Mouse (Mus musculus) cerebellum, adult 11-12 months (tissue): ENCODE measurements at regions not wholly inside any gene's neighbourhood (a gene's known extent, or its start where the extent isn't known, plus 50 kb on each side); places are given as distances from the start of the nearest gene placed in this dataset.
"Not testable (repeated sequence)": the region's sequence is repeated elsewhere in the genome, so short reads cannot be mapped to it uniquely, and the experiment has no call there.

Experiments
- DNase-seq: peaks from one replicate; pipeline ENCODE4 v3.0.0; 2022

DNA sequence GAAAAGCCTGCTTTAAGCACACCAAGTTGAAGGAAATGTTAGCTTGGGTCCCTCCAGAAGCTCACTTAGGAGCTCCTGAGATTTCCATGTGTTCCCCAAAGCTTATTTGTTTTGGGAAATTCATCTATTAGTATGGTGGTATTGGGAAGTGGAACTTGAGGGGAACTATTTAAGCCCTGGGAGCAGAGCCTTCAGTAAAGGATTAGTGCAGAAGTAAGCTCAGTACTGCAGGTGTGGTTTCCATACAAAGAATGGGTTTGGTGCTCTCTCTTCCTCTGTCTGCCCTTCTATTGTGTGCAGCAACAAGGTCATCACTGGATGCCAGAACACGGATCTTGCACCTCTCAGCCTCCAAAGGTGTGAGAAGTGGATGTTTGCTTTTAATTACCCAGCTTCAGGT is 57.2 kb downstream of the Foxa2 start:
- DNase-seq, result no peak

DNA sequence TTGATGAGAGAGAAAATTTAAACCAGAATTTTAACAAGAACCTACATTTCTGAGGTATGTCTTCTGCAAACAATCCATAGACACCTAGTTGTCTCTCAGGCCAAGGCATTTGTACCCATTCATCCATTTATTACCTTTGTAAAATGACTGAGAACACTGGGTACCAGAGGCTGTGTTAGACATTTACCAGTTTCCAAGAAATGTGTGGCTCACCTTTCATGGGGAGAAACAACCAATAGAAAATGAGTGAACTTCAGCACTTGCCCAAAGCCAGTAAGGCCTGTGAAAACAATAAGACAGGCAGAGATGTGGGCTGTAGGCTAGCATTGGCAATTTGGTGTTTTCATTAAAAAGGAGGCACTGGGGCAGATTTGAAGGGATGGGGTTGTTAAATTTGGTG is 58.2 kb downstream of the Foxa2 start:
- DNase-seq, result no peak

DNA sequence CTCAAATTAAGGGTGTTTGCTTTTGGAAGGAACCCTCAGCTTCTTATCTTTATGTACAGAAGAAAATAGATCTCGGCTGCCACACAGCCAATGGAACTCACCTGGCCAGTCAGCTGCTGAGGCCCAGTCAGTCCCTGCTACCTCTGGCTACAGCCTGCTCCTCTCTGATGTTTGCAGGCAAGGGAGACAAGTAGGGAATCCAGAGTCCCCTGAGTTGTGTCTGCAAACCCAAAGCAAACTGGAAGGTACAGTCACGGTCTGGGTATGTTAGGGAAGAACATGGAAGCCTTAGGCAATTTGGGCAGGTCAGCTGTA is 61.6 kb downstream of the Foxa2 start:
- no peak for DNase-seq

DNA sequence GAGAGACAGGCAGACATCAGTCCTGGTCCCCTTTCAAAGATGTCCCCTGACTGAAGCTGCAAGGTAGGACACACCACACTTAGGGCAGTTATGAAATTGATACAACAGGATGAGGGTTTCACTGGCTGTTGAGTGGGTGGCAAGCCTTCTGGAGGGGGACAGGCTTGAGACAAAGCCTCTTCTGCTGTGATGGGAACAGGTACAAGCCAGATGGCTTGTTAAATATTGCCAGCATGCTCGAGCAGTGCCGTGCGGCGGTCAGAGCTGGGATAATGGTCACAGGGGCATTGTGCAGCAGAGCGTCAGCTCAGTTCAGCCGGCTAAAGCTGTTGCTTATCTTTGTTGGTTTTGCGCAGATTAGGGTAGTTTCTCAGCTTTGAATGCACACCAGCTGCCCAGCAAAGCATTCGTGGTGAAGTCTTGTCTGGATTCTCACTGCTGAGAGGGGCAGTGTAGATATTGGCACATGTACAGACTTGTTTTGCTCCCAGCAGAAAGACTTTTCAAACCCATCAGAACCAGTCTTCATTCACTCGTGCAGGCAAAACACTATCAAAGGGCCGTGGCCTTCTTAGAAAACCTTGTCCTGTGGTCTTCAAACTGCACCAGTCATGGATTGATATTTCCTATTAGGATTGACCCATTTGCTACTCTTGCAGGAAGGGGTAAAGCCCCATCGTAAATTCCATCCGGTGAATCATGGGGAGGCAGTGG is 62.1 kb downstream of the Foxa2 start:
- DNase-seq, result peak; percentile 10

DNA sequence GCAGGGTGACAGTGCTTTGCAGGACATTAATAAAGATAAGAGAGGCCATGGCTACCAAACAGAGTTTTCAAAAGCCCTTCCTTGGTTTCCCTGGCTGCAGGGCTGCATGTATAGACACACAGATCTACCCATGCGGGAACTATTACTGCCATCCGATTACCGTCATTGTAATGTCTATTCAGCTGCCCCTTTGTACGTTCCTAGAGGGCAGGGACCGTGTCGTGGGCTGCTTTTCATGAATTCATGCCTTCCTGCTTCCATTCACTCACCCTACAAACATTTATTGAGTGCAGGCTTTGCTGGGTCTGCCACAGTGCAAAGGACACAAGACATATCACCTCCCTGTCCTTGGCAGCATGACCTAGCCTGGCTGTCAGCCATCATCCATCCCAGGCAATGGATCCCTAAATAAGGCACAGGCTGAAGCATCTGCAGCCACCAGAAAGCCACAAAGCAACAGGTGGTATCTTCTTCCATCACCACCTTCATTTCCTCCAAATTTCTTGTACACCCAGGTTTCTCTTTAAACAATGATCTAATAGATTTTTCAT is 65.8 kb downstream of the Foxa2 start:
- no peak for DNase-seq

DNA sequence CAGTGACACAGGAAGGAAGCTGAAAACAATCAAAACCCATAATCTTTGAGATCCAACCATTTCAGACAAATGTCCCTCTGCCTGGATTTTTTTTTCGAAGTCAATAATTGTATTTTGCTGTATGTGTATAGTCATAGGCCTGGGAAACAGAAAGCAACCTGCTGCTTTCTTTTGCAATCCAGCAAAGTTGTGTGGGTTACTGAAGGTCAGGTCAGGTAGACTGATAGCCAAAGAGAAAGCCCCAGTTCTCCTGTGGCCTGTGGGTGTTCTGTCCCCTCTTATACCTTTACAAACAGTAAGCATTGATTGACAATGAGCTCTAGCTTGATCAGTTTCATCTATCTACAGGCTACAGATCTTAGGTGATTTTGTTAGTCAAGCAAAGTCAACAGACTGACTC is 66.4 kb downstream of the Foxa2 start:
- no peak for DNase-seq

DNA sequence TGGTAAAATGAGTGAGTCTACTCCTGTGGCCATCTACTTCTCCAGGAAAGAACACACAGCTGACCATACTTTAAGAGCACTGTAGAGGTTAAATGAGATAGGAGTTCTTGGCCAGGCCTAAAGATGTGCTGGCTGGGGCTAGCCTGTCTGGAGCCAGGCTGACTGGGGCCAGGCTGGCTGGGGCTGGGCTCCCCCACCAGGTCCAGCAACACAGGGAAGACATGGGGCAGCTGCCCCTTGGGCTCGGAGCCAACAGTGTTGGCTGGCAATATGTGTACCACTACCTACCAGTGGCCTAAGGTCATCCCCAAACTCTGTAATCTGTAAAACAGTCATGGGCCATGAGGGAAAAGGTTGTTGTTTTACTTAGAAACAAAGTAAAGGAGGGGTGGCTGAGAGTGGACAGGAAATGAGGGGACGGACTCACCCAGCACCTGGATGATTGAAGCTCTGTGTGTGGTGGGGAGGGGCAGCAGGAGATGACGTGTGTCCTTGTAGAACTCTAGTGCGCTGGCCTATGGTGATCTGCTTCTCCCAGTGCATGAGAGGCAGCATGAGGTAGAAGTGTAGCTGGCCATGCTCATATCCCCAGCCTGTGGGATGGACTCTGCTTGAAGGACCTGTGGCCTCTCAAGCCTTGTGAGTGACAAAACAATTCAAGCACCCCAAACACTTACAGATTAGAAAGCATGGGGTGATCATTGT is 67.0 kb downstream of the Foxa2 start:
- no peak for DNase-seq

DNA sequence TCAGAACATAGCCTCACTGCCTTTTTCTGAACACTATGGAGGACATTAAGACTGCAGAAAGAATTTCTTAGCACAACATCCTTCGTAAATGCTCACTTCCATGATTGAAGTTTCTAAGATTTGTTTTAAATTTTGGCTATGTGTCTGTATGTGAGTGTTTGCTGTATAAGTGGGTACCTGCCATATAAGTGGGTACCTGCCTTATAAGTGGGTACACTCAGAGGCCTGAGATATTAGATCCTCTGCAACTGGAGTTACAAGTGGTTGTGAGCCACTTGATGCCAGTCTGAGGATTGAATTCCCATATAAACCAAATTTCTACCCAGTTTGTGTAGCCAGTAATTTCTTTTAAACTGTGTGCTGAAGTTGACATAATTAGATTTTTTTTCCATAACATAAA is 67.8 kb downstream of the Foxa2 start:
- no peak for DNase-seq

DNA sequence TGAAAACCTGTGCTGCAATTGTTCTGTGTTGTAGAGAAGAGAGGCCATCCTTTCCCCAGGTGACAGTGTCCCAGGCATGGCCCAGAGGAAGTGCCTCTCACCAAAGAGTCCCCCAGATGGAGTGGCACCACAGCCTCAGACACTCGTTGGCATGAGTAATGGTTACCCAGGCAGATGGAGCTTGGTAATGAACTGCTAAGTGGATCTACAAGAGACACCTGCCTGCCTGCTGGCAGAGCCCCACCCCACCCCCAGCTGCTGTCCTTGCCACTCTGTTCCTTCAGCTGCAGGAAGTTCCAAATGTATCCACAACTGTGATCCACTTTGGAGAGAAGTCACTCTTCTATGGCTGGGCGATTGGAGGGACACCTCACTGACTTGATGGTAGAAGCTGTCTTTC is 72.0 kb downstream of the Foxa2 start:
- DNase-seq, result no peak

DNA sequence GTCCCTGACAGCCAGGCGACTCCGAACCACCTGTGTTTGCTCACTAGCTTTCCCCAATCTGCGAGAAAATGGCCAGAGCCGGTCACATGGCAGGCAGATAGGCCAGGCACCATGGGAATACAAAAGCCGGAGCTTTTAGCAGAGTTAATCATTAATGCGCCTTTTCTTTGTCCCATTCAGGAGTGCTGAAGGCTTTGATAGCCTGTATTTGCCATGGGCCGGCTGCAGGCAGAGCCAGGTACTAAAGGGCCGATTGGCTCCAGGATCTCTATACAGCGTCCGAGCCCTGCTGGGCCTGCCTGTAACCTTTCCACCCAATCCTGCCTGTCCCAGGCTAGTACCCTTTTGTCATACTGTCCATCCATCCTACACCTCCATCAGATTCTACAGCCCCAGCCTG is 78.1 kb downstream of the Foxa2 start:
- no peak for DNase-seq

DNA sequence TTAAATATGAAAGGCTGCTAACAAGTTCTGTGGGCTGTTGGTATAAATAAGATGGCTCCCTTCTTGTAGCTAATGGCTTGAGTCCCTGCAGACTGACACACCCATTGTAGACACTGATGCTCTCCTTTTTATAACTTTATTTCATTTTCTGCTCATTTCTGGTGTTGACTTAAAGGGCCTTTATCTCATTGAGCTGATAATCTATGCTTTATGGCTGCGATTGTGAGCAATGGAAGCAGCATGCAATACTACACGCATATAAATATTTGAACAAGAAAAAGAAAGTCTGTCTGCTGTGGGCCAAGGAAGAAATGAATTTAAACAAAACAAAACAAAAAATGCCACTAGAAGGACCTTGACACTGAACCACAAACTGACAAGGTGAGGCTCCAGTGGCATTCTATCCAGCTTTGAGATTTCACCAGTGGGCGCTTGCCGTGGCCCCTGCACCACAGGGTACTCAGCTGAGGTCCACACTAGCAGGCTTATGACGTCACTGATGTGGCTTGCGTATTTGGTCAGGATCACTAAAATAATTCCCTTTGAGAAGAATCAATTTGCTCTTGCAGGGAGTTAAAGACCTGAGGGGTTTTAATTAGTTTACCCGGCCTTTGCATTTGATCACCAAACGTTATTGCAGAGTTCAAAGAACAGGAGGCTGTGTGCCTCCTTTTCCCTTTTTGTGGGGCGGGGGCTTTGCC is 78.8 kb downstream of the Foxa2 start:
- DNase-seq, result no peak

DNA sequence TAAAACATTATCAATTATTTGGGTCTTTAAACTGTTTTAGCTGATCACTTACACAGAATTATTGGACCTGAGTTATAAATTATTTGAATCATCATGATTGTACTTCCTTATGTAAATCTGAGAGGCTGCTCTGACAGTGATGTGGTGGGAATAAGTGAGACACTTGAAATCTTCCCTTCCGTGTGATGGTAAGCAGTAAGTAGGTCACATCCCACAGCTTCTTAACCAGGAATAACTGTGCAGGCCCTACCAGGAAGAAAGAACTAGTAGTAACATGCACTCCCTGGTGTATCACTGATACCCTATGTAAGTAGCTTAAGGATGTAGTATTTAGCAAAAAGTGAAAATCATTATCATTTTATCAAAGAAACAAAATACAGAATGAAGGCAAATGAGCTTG is 83.5 kb downstream of the Foxa2 start:
- DNase-seq, result not testable (repeated sequence)

DNA sequence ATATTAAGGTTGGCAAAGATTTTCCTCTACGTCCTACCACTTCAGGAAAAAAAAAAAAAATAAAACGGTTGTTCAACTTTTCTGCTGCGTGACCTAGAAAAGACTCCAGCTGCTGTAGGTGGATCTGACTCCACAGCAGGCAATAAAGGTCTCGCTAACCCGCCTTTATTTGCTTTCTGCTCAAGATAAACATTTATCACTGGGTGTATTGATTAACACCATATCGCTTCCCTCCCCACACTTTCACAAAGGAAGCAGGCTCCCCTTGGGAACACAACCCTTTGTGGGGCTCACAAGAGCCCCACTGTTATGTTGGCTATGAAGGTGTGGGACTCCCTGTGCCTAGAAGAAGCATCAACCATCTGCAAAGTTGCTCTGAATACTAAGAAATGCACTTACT is 85.1 kb downstream of the Foxa2 start:
- no peak for DNase-seq

DNA sequence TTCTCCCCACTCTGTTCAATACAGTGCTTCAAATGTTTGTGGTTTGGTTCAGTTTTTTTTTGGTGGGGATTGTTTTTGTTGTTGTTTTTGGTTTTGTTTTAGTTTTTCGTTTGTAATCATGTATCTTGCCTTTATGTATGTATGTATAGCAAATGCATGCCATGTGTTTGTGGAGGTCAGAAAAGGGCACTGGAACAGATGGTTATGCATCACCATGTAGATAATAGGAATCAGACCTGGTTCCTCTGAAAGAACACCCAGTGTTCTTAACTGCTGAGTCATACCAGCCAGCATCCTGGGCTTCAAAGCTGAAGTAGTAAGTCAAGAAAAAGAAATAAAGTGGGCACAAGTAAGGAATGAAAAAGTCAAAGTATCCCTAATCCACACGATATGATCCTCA is 92.6 kb downstream of the Foxa2 start:
- DNase-seq, result no peak

DNA sequence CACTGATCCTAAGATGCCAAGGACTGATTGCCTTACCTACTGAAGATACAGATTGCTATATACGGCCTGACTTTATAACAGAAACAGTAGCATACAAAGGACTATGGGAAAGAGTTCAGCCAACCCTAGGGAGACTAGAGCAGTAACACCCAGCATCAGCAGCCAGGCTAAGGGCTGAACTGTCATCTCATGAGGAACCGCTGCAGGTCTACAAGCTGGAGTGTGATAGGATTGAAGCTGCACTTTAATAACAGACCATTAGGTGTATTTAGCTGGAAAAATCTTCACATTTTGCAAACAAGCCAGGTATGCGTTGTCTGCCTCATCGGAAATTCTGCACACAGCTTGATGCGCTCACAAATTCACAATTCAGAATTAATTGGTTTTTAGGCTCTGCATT is 95.5 kb downstream of the Foxa2 start:
- DNase-seq, result no peak

DNA sequence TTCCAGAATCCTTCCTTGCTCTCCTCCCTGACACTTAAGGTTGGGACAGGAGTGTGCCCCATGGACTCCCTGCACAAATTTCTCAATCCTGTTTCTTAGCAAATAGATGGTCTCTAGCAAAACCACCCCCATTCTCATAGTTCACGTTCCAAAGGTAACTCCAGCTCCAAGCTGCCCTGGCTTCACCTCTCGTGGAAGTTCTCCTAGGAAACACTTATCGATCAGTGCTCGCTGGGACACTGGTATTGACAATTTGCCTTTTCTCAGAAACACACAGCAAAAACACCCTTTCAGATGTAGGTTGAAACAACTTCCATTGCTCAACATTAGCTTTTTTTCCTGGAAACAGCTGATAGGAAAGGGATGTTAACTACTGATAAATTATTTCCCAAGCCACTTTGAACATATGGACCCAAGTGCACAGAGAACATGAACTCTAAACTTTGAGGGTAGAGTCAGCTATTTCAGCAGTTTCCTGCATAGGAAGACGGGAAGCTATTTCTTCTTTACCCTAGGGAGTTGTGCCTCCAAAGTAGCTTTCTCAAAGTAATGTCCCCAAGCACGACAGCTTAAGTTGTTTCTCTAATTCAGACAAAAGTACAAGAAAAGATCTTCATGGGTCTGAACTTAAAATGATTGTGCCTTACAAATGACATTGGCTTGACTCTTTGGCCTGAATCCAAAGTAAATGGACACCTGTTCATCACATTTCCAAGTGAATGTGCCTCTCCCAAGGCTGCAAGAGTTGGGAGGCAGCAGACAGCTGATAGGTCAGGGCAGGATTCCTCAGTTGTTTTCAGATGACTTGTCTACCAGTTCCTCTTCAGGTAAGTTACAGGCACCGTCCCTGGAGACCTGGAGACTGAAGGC is 102.4 kb downstream of the Foxa2 start:
- no peak for DNase-seq

DNA sequence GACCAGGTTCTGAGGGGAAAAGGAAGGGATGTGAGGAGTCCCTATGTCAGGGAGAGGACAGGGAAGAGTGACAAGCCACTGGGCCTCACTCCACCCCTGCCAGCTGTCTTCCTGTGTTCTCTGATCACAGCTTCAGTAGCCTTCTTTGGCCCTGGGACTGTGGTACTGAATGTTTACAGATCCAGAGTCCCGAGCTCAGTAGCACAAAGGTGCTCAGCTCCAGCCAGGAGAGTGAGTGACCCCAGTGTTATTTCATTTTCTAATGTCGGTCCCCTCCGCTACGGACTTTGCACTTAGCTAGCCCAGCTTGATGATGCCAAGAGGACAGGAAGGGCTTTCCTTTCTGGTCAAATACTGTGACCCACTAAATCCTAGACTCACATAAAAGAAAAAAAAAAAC is 104.2 kb downstream of the Foxa2 start:
- DNase-seq, result no peak

DNA sequence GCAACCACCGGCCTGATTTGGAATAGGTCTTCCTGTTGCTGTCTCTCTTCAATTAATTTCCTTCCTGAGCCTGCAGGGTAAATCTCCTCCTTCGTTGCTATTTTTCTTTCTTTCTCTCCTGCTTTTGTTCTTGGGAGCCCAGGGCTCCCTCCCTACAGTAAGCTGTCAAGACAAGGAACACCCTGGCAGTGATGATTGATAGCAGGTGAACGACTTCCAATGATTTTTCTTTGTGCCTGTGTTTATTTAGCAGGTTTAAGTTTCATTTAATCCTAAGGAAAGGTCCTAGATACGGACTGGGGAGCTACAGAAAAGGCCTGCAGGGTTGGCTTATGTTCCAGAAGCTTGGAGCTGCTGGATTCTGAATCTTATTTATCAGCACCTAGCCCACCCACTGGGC is 105.5 kb downstream of the Foxa2 start:
- no peak for DNase-seq

DNA sequence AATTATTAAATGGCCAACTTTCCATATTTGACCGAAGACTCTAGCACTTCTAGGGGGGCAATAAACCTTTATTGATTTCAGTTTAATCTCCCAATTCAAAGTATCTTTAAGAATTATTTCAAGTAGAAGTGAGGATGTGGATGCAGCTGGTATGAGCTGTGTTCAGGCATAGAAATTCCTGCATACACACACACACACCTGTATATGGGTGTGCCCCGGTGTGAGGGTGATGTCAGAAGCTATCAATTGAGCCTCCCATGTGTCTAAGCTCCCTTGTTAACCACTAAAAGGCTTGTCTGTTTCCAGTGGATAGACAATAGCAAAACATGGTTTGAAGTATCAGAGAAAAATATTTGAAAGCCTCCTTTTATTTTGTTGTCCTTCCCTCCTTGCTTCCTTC is 114.3 kb downstream of the Foxa2 start:
- DNase-seq, result no peak

DNA sequence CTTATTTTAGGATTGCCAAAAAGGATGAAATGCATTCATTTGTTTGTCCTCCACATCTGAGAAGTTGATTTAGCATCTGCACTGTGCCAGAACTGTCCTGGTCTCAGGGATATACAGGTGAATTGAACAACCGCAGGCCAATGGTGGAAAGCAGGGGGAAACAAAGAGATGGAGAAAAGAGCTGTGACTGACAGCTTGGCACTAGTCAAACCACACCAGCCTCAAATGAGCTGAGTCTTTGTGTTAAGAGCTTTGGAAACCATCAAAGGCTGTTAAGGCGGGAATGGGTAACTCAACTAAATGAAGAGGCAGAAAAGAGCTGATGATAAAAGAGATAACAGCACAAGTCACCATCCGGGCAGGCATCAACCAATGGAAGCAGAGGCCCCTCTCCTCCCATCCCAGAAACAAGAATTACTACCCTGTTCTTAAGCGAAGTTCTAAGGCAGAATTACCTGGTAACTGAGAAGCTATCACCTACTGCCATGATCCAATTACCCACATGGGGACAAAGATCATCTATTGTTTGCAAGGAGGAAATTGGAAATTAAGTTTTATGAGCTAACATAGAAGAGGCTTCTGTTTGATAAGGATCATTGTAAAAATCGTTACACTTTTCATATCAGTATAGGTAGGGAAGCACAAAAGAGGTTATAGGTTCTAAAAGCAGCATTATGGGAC is 117.6 kb downstream of the Foxa2 start:
- DNase-seq, result no peak

DNA sequence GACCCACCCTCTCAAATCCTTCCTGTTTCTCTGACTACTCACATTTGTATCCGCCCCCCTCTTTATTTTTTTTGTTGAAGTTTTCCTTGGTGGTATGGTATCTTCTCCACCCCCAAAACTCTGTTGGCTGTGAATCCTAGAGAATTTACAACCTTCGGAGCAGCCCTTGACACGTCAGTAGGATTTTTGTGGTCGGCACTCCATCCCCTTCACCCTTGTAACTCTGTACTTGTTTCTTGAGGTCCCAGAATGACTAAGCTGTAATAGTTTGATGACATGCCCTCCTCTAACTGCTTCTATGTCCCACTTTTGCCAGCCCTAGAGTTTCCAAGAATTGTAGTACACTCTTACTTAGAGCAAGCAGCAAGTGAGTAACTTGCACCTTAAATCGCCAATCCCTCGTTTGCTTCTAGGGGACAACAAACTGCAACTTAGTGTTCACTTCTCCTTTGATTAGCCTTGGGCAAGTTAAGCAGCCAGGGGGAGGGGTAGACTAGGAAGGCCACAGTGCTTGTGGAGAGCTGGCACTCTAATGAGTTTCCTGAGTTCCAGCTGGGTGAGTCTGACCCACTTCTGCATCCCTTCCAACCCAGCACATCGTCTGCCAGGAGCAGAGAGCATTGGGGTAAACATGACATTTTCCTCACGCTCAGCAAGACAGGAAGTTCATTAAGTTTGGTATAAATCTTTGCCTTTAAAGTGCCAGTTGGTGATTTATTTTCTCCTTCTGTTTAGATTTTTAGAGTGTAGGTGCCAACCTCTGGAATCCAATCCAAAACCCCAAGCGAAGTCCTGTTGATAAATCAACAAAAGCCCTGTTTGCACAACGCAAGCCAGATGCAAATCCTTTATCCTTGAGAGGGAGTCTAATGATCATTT is 118.7 kb downstream of the Foxa2 start:
- peak; percentile 6 for DNase-seq

DNA sequence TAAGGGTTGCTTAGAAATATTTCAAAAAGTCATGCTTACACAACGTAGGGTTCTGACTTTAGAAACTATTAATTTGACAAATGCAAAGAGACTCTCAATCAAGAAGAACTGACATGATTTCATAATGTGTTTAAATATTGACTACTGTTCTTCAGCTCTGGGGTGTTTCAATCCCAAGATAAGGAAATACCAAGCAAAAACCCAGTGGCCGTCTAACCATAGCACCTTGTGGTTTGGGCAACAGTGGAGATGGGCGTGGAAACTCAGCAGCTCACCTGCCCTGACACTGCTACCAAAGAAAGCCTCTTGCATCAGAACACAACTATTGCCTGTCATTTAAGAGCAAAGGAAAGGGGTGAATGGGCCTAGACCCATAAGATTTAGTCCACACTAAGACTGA is 119.9 kb downstream of the Foxa2 start:
- DNase-seq, result no peak
